Mouse (Mus musculus): ENCODE measurements around the gene Aes. TPM values are rescaled to one million over a fixed set of nuclear protein-coding genes. Genes with fewer than 3 reads are reported as not detected.

Gene Aes
- polyA plus RNA-seq, 2 experiments, result 393 to 472 TPM

- WGBS, result 74% methylated on average over 3 of the region's 3 CpGs
- no peak for ATAC-seq (ENCODE audit: low FRiP score, low read depth)
- Histone ChIP-seq H3K9me3 (ENCODE audit: control insufficient read depth, low read length) (no peaks in the 10 kb centered on the region), H3K4me2 (replicated peaks; ENCODE audit: low read depth, low read length, severe bottlenecking) (no peak overlapping the region), H3K4me1 (ENCODE audit: control insufficient read depth, insufficient read depth, low read length) (peaks cover 11% of the 10 kb centered on the region), H3K27ac (replicated peaks; ENCODE audit: low read depth, low read length) (no peak overlapping the region), H3K4me3 (replicated peaks; ENCODE audit: low read length) (no peak overlapping the region), H3K27me3 (ENCODE audit: control insufficient read depth, insufficient read depth, low read length) (no peaks in the 10 kb centered on the region), H3K36me3 (ENCODE audit: control insufficient read depth, insufficient read depth, low read length) (peaks cover 20% of the 10 kb centered on the region), H3K9ac (ENCODE audit: low read depth, low read length, severe bottlenecking) (no peak overlapping the region)
- no peak for DNase-seq (ENCODE audit: low spot score)
- TF ChIP-seq POLR2A (IDR thresholded peaks at IDR 0.05; ENCODE audit: borderline replicate concordance, extremely low read depth, insufficient read depth, insufficient read length), result no peak
These were observed 20.8 kb upstream of the Aes start for GRCm38 (mm10) chr10:81538321-81539048.

DNA sequence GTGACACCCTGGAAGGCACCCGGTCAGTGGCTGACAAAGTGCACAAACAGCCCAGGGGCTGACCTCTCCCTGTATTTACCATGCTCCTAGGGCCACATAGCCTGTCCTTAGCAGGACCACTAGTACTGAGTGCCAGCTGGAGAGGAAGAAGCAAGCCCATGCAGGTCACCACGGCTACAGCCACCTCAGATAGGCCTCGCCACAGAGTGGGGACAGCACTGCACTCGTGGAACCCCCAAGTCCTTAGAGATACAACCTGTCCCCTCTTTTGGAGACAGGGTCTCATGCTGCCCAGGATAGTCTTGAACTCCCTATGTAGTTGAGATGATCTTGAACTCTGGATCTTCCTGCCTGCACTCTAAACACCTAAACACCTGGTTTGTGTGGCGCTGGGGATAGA is 17.9 kb upstream of the Aes start:
- Histone ChIP-seq H3K27me3 (ENCODE audit: control insufficient read depth, insufficient read depth, low read length) (no peaks in the 10 kb centered on the region), H3K9me3 (ENCODE audit: control insufficient read depth, low read length) (no peaks in the 10 kb centered on the region), H3K9ac (ENCODE audit: low read depth, low read length, severe bottlenecking) (0 out of 2 replicates have a peak overlapping the region, but pooled peaks have one; percentile 3), H3K27ac (replicated peaks; ENCODE audit: low read depth, low read length) (no peak overlapping the region), H3K4me2 (replicated peaks; ENCODE audit: low read depth, low read length, severe bottlenecking) (no peak overlapping the region), H3K4me3 (replicated peaks; ENCODE audit: low read length) (no peak overlapping the region), H3K4me1 (ENCODE audit: control insufficient read depth, insufficient read depth, low read length) (peaks cover 17% of the 10 kb centered on the region), H3K36me3 (ENCODE audit: control insufficient read depth, insufficient read depth, low read length) (peaks cover 13% of the 10 kb centered on the region; the same call in 1 of the 2 replicates)
- DNase-seq (ENCODE audit: low spot score), result no peak
- no peak for ATAC-seq (ENCODE audit: low FRiP score, low read depth)
- TF ChIP-seq POLR2A (IDR thresholded peaks at IDR 0.05; ENCODE audit: borderline replicate concordance, extremely low read depth, insufficient read depth, insufficient read length), result no peak
- WGBS, result 94% methylated on average over 5 of the region's 5 CpGs

DNA sequence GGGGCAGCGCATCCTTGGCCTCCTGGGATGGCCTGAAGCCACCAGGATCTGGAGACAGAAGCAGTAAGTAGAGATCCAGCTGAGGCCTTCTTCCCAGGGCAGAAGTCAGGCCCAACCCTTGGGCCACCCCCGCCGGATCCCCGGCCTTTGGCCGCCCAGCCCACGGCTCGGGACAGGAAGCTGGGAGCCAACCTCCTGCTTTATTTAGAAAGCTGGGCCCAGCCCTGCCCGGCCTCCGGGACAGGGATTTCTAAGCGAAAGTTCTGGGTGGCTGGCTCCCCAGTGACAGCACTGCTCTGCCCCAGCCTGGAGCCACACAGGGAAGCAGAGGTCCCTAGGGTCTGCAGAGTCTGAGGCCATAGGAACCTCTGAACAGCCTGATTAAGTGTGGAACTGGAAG is 17.5 kb upstream of the Aes start:
- no peak for TF ChIP-seq POLR2A (IDR thresholded peaks at IDR 0.05; ENCODE audit: borderline replicate concordance, extremely low read depth, insufficient read depth, insufficient read length)
- 0 out of 2 replicates have a peak overlapping the region, but pooled peaks have one; percentile 90 for H3K9ac ChIP-seq (ENCODE audit: low read depth, low read length, severe bottlenecking)
- H3K27me3 ChIP-seq (ENCODE audit: control insufficient read depth, insufficient read depth, low read length), result no peaks in the 10 kb centered on the region
- ATAC-seq (ENCODE audit: low FRiP score, low read depth) (no peak), DNase-seq (ENCODE audit: low spot score) (no peak)
- H3K4me3 ChIP-seq (replicated peaks; ENCODE audit: low read length), result no peak overlapping the region
- no peaks in the 10 kb centered on the region for H3K9me3 ChIP-seq (ENCODE audit: control insufficient read depth, low read length)
- H3K4me1 ChIP-seq (ENCODE audit: control insufficient read depth, insufficient read depth, low read length), result peaks cover 17% of the 10 kb centered on the region
- no peak overlapping the region for H3K27ac ChIP-seq (replicated peaks; ENCODE audit: low read depth, low read length)
- no peak overlapping the region for H3K4me2 ChIP-seq (replicated peaks; ENCODE audit: low read depth, low read length, severe bottlenecking)
- 90% methylated on average over 10 of the region's 10 CpGs for WGBS
- H3K36me3 ChIP-seq (ENCODE audit: control insufficient read depth, insufficient read depth, low read length), result peaks cover 13% of the 10 kb centered on the region; the same call in 1 of the 2 replicates

DNA sequence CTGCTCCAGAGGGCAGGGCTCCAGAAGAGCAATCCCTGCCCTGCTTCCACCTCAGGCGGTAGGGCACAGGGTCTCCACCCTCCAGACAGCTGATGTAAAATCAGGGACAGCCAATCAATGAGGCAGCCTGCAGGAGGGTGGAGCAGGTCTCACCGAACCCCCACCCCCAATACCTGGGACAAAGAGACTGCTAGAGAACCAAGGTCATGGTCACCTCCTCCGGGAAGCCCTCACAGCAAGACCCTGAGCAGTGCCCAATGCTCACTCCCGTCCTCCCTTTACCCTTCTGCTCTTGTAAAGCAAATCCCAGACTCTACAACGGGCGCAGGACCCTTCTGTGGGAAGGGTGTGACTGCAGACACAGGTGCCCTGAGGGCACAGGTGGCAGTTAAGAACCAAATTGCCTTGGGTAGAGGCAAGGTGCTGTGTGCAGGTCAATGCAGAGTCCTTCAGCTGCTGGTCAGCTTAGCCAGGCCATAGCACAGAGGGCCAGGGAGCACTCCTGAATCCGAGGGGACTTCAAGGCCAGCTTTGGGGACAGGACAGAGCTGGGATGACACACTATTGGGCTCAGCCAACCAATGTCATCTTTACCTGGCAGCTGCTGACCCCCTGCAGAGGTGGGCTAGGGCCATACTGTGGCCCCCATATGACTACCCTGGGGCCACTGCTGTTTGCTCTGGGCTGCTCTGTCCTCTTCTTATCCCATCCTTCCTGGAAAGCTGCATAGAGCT is 16.4 kb upstream of the Aes start:
- Histone ChIP-seq H3K36me3 (ENCODE audit: control insufficient read depth, insufficient read depth, low read length) (peaks cover 13% of the 10 kb centered on the region; the same call in 1 of the 2 replicates), H3K9me3 (ENCODE audit: control insufficient read depth, low read length) (no peaks in the 10 kb centered on the region), H3K9ac (ENCODE audit: low read depth, low read length, severe bottlenecking) (peak overlapping the region; percentile 90), H3K27ac (replicated peaks; ENCODE audit: low read depth, low read length) (no peak overlapping the region), H3K4me2 (replicated peaks; ENCODE audit: low read depth, low read length, severe bottlenecking) (peak overlapping the region; percentile 94), H3K4me3 (replicated peaks; ENCODE audit: low read length) (peak overlapping the region; percentile 93; the same call in 1 of the 2 replicates), H3K27me3 (ENCODE audit: control insufficient read depth, insufficient read depth, low read length) (no peaks in the 10 kb centered on the region), H3K4me1 (ENCODE audit: control insufficient read depth, insufficient read depth, low read length) (peaks cover 17% of the 10 kb centered on the region)
- WGBS, result 71% methylated on average over 7 of the region's 7 CpGs
- no peak for ATAC-seq (ENCODE audit: low FRiP score, low read depth)
- DNase-seq (ENCODE audit: low spot score), result no peak
- no peak for TF ChIP-seq POLR2A (IDR thresholded peaks at IDR 0.05; ENCODE audit: borderline replicate concordance, extremely low read depth, insufficient read depth, insufficient read length)

- no peak for DNase-seq (ENCODE audit: low spot score)
- WGBS, result 71% methylated on average over 1 of the region's 1 CpGs
- Histone ChIP-seq H3K9ac (ENCODE audit: low read depth, low read length, severe bottlenecking) (peak overlapping the region; percentile 90), H3K9me3 (ENCODE audit: control insufficient read depth, low read length) (no peaks in the 10 kb centered on the region), H3K27ac (replicated peaks; ENCODE audit: low read depth, low read length) (no peak overlapping the region), H3K4me3 (replicated peaks; ENCODE audit: low read length) (peak overlapping the region; percentile 93), H3K4me2 (replicated peaks; ENCODE audit: low read depth, low read length, severe bottlenecking) (peak overlapping the region; percentile 94), H3K4me1 (ENCODE audit: control insufficient read depth, insufficient read depth, low read length) (peaks cover 17% of the 10 kb centered on the region), H3K36me3 (ENCODE audit: control insufficient read depth, insufficient read depth, low read length) (peaks cover 13% of the 10 kb centered on the region; the same call in 1 of the 2 replicates), H3K27me3 (ENCODE audit: control insufficient read depth, insufficient read depth, low read length) (no peaks in the 10 kb centered on the region)
- ATAC-seq (ENCODE audit: low FRiP score, low read depth), result no peak
- TF ChIP-seq POLR2A (IDR thresholded peaks at IDR 0.05; ENCODE audit: borderline replicate concordance, extremely low read depth, insufficient read depth, insufficient read length), result no peak
These were observed 15.7 kb upstream of the Aes start for GRCm38 (mm10) chr10:81543633-81544032.

Data from limb, embryonic 14.5 days (tissue).